Mouse (Mus musculus) stomach, postnatal 0 days (tissue): ENCODE measurements at regions not wholly inside any gene's neighbourhood (a gene's known extent, or its start where the extent isn't known, plus 50 kb on each side); places are given as distances from the start of the nearest gene placed in this dataset.

Source experiments
- ATAC-seq: fragments of 200-750 bp; cut with Nextera tagmentation; 2 replicates; pipeline ENCODE4 v1.8.0; 2017; ENCODE audit not compliant: low FRiP score, low TSS enrichment
- DNase-seq: peaks from one replicate; pipeline ENCODE4 v3.0.0-alpha.2; 2016; ENCODE audit warnings: low spot score
- H3K27ac ChIP-seq: fragments of 300-500 bp; sonication (generic); replicated peaks from 2 replicates; pipeline ENCODE4 v1.5.1; 2014; ENCODE audit warnings: mild to moderate bottlenecking, control low read depth
- H3K27me3 ChIP-seq: fragments of 300-500 bp; sonication (generic); 2 replicates; pipeline ENCODE4 v1.6.1; 2014; ENCODE audit warnings: low read length; ENCODE audit not compliant: control insufficient read depth, insufficient read depth
- H3K36me3 ChIP-seq: fragments of 300-500 bp; sonication (generic); 2 replicates; pipeline ENCODE4 v1.6.1; 2014; ENCODE audit warnings: low read length, mixed read lengths; ENCODE audit not compliant: control insufficient read depth, insufficient read depth
- H3K4me1 ChIP-seq: fragments of 300-500 bp; sonication (generic); replicated peaks from 2 replicates; pipeline ENCODE4 v1.6.1; 2014; ENCODE audit warnings: antibody characterized with exemption; ENCODE audit not compliant: control insufficient read depth, insufficient read depth
- H3K4me2 ChIP-seq: fragments of 300-500 bp; sonication (generic); replicated peaks from 2 replicates; pipeline ENCODE4 v1.6.1; 2014; ENCODE audit warnings: low read depth, mild to moderate bottlenecking, control low read depth, moderate library complexity
- H3K4me3 ChIP-seq: fragments of 300-500 bp; sonication (generic); 2 replicates; pipeline ENCODE4 v1.5.1; 2014; ENCODE audit warnings: low read depth, low read length, control low read depth
- H3K9ac ChIP-seq: fragments of 300-500 bp; sonication (generic); 2 replicates; pipeline ENCODE4 v1.6.1; 2014; ENCODE audit warnings: mild to moderate bottlenecking, low read length, control low read depth, mixed read lengths
- H3K9me3 ChIP-seq: fragments of 300-500 bp; sonication (generic); 2 replicates; pipeline ENCODE4 v1.6.1; 2016; ENCODE audit warnings: low read length; ENCODE audit not compliant: control insufficient read depth
- CTCF ChIP-seq: IDR thresholded peaks from 2 replicates; pipeline ENCODE4 v1.5.1; 2016; ENCODE audit warnings: antibody characterized with exemption, low read depth, mild to moderate bottlenecking, moderate library complexity
- EP300 ChIP-seq: optimal IDR thresholded peaks from 2 replicates; pipeline ENCODE3; 2016; ENCODE audit warnings: antibody characterized with exemption
- WGBS: fragments of 180-500 bp; shearing (Covaris S2); extraction: QIAGEN DNeasy Blood & Tissue Kit; methylation state at CpG from one replicate; pipeline ENCODE4 v1.1.7; 2014; 5-methylcytosine and 5-hydroxymethylcytosine counted together

- ATAC-seq: 0 out of 2 replicates have a peak, but pooled peaks have one; percentile 42
- WGBS: 33% methylated on average over 21 of the region's 21 CpGs
- Histone ChIP-seq H3K4me3 (no peak overlapping the region), H3K36me3 (no peaks in the 10 kb centered on the region), H3K4me2 (no peak overlapping the region), H3K9me3 (0 out of 2 replicates have a peak, but pooled peaks cover 4% of the 10 kb centered on the region), H3K27ac (no peak overlapping the region), H3K27me3 (no peaks in the 10 kb centered on the region), H3K9ac (no peak overlapping the region), H3K4me1 (no peaks in the 10 kb centered on the region)
- TF ChIP-seq CTCF: peak; percentile 91
- TF ChIP-seq EP300: no peak
- peak; percentile 36 for DNase-seq
Measured at GRCm38 (mm10) chr5:103355372-103356300, 69.4 kb upstream of the Ptpn13 start.

- WGBS: 17% methylated on average over 2 of the region's 2 CpGs
- DNase-seq (no peak), ATAC-seq (no peak)
- Histone ChIP-seq H3K9me3 (no peaks in the 10 kb centered on the region), H3K4me1 (no peaks in the 10 kb centered on the region), H3K9ac (no peak overlapping the region), H3K27ac (no peak overlapping the region), H3K4me2 (no peak overlapping the region), H3K27me3 (no peaks in the 10 kb centered on the region), H3K4me3 (no peak overlapping the region), H3K36me3 (no peaks in the 10 kb centered on the region)
- TF ChIP-seq CTCF: peak; percentile 88
- no peak for TF ChIP-seq EP300
Measured at GRCm38 (mm10) chr5:103343869-103344268, 81.1 kb upstream of the Ptpn13 start.

- no peaks in the 10 kb centered on the region for H3K4me1 ChIP-seq
- no peaks in the 10 kb centered on the region for H3K36me3 ChIP-seq
- H3K27me3 ChIP-seq: no peaks in the 10 kb centered on the region
- DNase-seq (peak; percentile 58), ATAC-seq (peak; percentile 71)
- H3K27ac ChIP-seq: no peak overlapping the region
- H3K9me3 ChIP-seq: no peaks in the 10 kb centered on the region
- 29% methylated on average over 3 of the region's 3 CpGs for WGBS
- TF ChIP-seq CTCF (no peak), EP300 (no peak)
- no peak overlapping the region for H3K9ac ChIP-seq
- no peak overlapping the region for H3K4me2 ChIP-seq
- H3K4me3 ChIP-seq: no peak overlapping the region
Measured at GRCm38 (mm10) chr5:103341456-103341855, 83.5 kb upstream of the Ptpn13 start.

GRCm38 (mm10) chr5:103340626-103341025 is 84.4 kb upstream of the Ptpn13 start:
- ATAC-seq (no peak), DNase-seq (no peak)
- 49% methylated on average over 9 of the region's 9 CpGs for WGBS
- Histone ChIP-seq H3K9me3 (no peaks in the 10 kb centered on the region), H3K4me2 (no peak overlapping the region), H3K27ac (no peak overlapping the region), H3K4me3 (no peak overlapping the region), H3K36me3 (no peaks in the 10 kb centered on the region), H3K9ac (no peak overlapping the region), H3K27me3 (no peaks in the 10 kb centered on the region), H3K4me1 (no peaks in the 10 kb centered on the region)
- TF ChIP-seq CTCF: no peak
- TF ChIP-seq EP300: no peak

- no peak for ATAC-seq
Measured at GRCm38 (mm10) chr5:103336689-103337490, 88.1 kb upstream of the Ptpn13 start.

More at GRCm38 (mm10) chr5:103336689-103337490, 88.1 kb upstream of the Ptpn13 start:
- Histone ChIP-seq H3K4me1 (no peaks in the 10 kb centered on the region), H3K9me3 (no peaks in the 10 kb centered on the region), H3K4me2 (no peak overlapping the region), H3K4me3 (no peak overlapping the region), H3K27ac (no peak overlapping the region), H3K36me3 (no peaks in the 10 kb centered on the region), H3K9ac (no peak overlapping the region), H3K27me3 (no peaks in the 10 kb centered on the region)
- WGBS: 22% methylated on average over 11 of the region's 11 CpGs
- no peak for TF ChIP-seq EP300
- no peak for TF ChIP-seq CTCF
- no peak for DNase-seq
